Mouse (Mus musculus) limb, embryonic 14.5 days (tissue): ENCODE results near the gene Dlg4. TPM values are rescaled to one million over a fixed set of nuclear protein-coding genes. Genes with fewer than 3 reads are reported as not detected.
A peak's percentile ranks its signal among the peaks of the same experiment; 100 is the strongest.

ENCODE experiments used
- ATAC-seq: fragments of 200-750 bp; cut with Nextera tagmentation; 2 replicates; pipeline ENCODE4 v1.8.0; 2017; ENCODE audit warnings: low read depth, moderate number of reproducible peaks, moderate TSS enrichment; ENCODE audit not compliant: low FRiP score
- DNase-seq: peaks from one replicate; pipeline ENCODE4 v3.0.0-alpha.2; 2015; ENCODE audit warnings: low spot score
- H3K27ac ChIP-seq: fragments of 300-500 bp; sonication (generic); replicated peaks from 2 replicates; pipeline ENCODE4 v1.5.1; 2014; ENCODE audit warnings: low read depth, mild to moderate bottlenecking, low read length, moderate library complexity, mixed read lengths
- H3K27me3 ChIP-seq: fragments of 300-500 bp; sonication (generic); 2 replicates; pipeline ENCODE4 v1.6.1; 2014; ENCODE audit warnings: low read length, mixed read lengths; ENCODE audit not compliant: control insufficient read depth, insufficient read depth
- H3K36me3 ChIP-seq: fragments of 300-500 bp; sonication (generic); 2 replicates; pipeline ENCODE4 v1.6.1; 2014; ENCODE audit warnings: mild to moderate bottlenecking, low read length, moderate library complexity, mixed read lengths; ENCODE audit not compliant: control insufficient read depth, insufficient read depth
- H3K4me1 ChIP-seq: fragments of 300-500 bp; sonication (generic); 2 replicates; pipeline ENCODE4 v1.6.1; 2014; ENCODE audit warnings: antibody characterized with exemption, low read length, mixed read lengths; ENCODE audit not compliant: control insufficient read depth, insufficient read depth
- H3K4me2 ChIP-seq: fragments of 300-500 bp; sonication (generic); replicated peaks from 2 replicates; pipeline ENCODE4 v1.6.1; 2014; ENCODE audit warnings: low read depth, mild to moderate bottlenecking, low read length, moderate library complexity; ENCODE audit not compliant: severe bottlenecking
- H3K4me3 ChIP-seq: fragments of 300-500 bp; sonication (generic); replicated peaks from 2 replicates; pipeline ENCODE4 v1.5.1; 2014; ENCODE audit warnings: low read length
- H3K9ac ChIP-seq: fragments of 300-500 bp; sonication (generic); 2 replicates; pipeline ENCODE4 v1.6.1; 2014; ENCODE audit warnings: mild to moderate bottlenecking, low read depth, low read length, moderate library complexity; ENCODE audit not compliant: severe bottlenecking
- H3K9me3 ChIP-seq: fragments of 300-500 bp; sonication (generic); 2 replicates; pipeline ENCODE4 v1.6.1; 2016; ENCODE audit warnings: low read length; ENCODE audit not compliant: control insufficient read depth
- POLR2A ChIP-seq: fragments of 200-500 bp; IDR thresholded peaks from 2 replicates; pipeline ENCODE4 v1.8.0; 2012; ENCODE audit warnings: inconsistent platforms, mild to moderate bottlenecking, moderate library complexity, borderline replicate concordance; ENCODE audit not compliant: insufficient read depth, insufficient read length; ENCODE audit errors: extremely low read depth
- WGBS: fragments of 180-500 bp; shearing (Covaris S2); extraction: QIAGEN DNeasy Blood & Tissue Kit; methylation state at CpG from one replicate; pipeline ENCODE4 v1.1.7; 2014; 5-methylcytosine and 5-hydroxymethylcytosine counted together
- polyA plus RNA-seq, 2 experiments: library from polyadenylated mRNA; depleted of rRNA in 1 of 2; stranded (reverse) in 1 of 2; unstranded in 1 of 2; fragments of >200 nt; fragmentation: Nextera tagmentation in 1 of 2; extraction: Ambion mirVana in 1 of 2; gene quantifications; 2 replicates each; pipeline versions ENCODE4 v1.2.1 to v1.2.3; 2012 to 2014

Gene Dlg4
- polyA plus RNA-seq, 2 experiments = 9.7 to 89.6 TPM

DNA sequence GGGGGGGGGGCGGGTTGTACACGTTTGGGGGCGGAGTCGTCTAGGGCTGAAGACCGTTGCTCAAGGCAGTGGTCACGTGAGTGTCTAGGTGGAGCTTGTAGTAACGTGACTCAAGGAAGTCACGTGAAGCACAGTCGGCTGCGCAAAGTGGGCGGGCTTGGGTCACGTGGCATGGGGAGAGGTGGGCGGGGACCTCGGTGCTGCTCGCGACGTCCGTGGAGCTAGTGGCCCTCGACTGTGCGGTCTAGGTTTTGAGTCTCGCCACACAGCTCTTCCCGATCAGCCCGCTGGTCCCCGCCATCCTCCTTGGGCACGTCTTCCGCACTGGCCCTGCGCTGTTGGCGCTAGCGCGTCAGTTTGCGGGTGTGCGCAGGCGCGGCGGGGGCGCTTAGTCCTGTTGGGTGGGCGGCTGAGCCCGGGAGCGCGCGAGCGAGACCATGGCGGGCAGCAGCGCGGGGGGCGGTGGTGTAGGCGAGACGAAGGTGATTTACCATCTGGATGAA, 16.3 kb upstream of the Dlg4 start, which contains the start of gene Dvl2:
Gene Dvl2 (plus strand): TSS at position 200 of the 503 bp plus-strand sequence.
- H3K27ac ChIP-seq = peak within 1 kb of the TSS; percentile 92
- ATAC-seq (peak; percentile 73), DNase-seq (peak; percentile 94)
- peak; percentile 91; the same call in 1 of the 2 replicates for TF ChIP-seq POLR2A
- H3K36me3 ChIP-seq = peaks cover 37% of the 10 kb centered on the region
- H3K27me3 ChIP-seq = no peaks in the 10 kb centered on the region
- peak within 1 kb of the TSS; percentile 82 for H3K9ac ChIP-seq
- no peaks in the 10 kb centered on the region for H3K9me3 ChIP-seq
- under 1% methylated on average over 48 of the region's 48 CpGs for WGBS
- peak within 1 kb of the TSS; percentile 80 for H3K4me3 ChIP-seq
- peak within 1 kb of the TSS; percentile 96 for H3K4me2 ChIP-seq
- H3K4me1 ChIP-seq = peaks cover 25% of the 10 kb centered on the region

DNA sequence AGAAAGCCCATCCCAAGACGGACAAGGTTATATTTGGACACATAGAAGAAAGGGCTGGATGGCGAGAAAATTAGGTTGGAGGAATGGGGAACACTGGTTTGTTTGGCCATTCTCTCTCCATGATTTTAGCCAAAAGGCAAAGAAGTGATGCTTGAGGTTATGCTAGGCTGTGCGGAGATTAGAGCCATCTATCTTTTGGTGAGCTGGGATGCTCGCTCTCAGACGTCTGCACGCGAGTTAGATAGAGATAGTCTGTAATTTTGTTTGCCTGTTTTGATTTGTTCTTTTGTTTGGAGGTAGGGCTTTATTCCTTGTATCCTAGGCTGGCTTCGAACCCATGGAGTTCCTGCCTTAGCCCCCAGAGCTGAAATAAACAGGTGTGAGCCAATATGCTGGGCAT, 15.6 kb upstream of the Dlg4 start:
- ATAC-seq (no peak), DNase-seq (no peak)
- Histone ChIP-seq H3K4me3 (peak overlapping the region; percentile 80), H3K4me2 (peak overlapping the region; percentile 96), H3K9me3 (no peaks in the 10 kb centered on the region), H3K36me3 (peaks cover 44% of the 10 kb centered on the region), H3K9ac (peak overlapping the region; percentile 82), H3K4me1 (peaks cover 25% of the 10 kb centered on the region), H3K27me3 (no peaks in the 10 kb centered on the region), H3K27ac (peak overlapping the region; percentile 92)
- WGBS = 10% methylated on average over 8 of the region's 8 CpGs
- TF ChIP-seq POLR2A = no peak

DNA sequence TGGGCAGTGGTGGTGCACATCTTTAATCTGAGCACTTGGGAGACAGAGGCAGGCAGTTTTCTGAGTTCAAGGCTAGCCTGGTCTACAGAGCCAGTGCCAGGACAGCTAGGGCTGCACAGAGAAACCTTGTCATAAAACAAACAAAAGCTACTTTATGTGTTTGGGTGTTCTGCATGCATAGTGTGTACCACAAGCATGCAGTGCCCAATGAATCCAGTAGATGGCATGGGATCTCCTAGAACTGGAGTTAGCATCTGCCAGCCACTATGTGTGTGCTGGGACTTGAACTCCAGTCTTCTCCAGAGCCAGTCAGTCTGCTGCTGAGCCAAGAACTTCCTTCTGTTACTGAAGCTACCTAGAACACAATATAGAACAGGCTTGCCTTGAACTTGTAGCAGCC, 14.9 kb upstream of the Dlg4 start:
- peaks cover 25% of the 10 kb centered on the region for H3K4me1 ChIP-seq

DNA sequence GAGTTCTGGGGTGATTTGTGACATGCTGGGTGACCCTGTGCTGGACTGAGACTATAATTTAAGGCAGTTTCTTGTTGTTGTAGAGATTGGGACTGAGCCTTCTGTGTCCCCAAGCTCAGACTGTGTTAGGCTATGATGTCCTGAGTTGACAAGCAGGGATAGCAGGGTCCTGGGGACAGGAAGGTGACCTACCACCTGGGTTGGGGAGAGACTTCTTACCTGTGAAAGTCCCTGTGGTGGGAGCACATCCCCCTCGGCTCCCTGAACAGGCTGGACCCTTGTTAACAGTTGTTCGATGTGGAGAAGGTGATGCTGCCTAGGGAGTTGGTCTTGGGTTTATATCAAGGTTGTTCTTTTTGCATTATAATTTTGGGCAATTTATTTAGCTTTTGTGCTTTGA, 14.3 kb upstream of the Dlg4 start:
- H3K4me1 ChIP-seq = peaks cover 22% of the 10 kb centered on the region
- TF ChIP-seq POLR2A = no peak

More for the DNA sequence above, 14.9 kb upstream of the Dlg4 start:
- H3K27me3 ChIP-seq = no peaks in the 10 kb centered on the region
- peak overlapping the region; percentile 80 for H3K4me3 ChIP-seq
- ATAC-seq (no peak), DNase-seq (no peak)
- H3K9me3 ChIP-seq = no peaks in the 10 kb centered on the region
- 0 out of 2 replicates have a peak overlapping the region, but pooled peaks have one; percentile 82 for H3K9ac ChIP-seq
- peak overlapping the region; percentile 96 for H3K4me2 ChIP-seq
- no peak overlapping the region for H3K27ac ChIP-seq
- no peak for TF ChIP-seq POLR2A
- peaks cover 51% of the 10 kb centered on the region for H3K36me3 ChIP-seq

DNA sequence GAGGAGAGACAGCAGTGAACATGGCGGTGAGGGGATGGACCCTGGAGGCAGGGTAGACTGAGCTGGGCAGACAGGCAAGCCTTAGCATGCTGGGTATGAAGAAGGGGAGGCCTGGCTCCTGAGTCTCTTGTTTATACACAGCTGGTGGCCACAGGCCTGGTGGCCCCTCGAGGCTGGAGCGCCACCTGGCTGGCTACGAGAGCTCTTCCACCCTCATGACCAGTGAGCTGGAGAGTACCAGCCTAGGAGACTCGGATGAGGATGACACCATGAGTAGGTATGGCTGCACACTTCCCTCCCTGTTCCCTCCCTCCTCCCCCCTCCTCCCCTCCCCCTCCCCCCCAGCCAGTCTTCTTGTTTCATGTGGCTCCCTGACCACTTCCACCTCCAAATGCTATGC, 11.2 kb upstream of the Dlg4 start:
- Histone ChIP-seq H3K27me3 (no peaks in the 10 kb centered on the region), H3K27ac (no peak overlapping the region), H3K4me1 (peaks cover 18% of the 10 kb centered on the region), H3K36me3 (peaks cover 60% of the 10 kb centered on the region), H3K9me3 (no peaks in the 10 kb centered on the region), H3K4me2 (no peak overlapping the region), H3K9ac (no peak overlapping the region), H3K4me3 (no peak overlapping the region)
- 60% methylated on average over 5 of the region's 5 CpGs for WGBS
- ATAC-seq (no peak), DNase-seq (no peak)
- no peak for TF ChIP-seq POLR2A

More for the DNA sequence above, 14.3 kb upstream of the Dlg4 start:
- DNase-seq (no peak), ATAC-seq (no peak)
- Histone ChIP-seq H3K4me2 (peak overlapping the region; percentile 96), H3K27ac (no peak overlapping the region), H3K36me3 (peaks cover 55% of the 10 kb centered on the region), H3K27me3 (no peaks in the 10 kb centered on the region), H3K9me3 (no peaks in the 10 kb centered on the region), H3K9ac (no peak overlapping the region), H3K4me3 (peak overlapping the region; percentile 80)
- 89% methylated on average over 2 of the region's 2 CpGs for WGBS
